In genomic region chr7:30012956-30013363, GRCm38 (mm10) we compare ENCODE assay signal across 7 mouse cellular contexts. TPM values are rescaled to one million over a fixed set of nuclear protein-coding genes. Genes with fewer than 3 reads are reported as not detected.
DNase-seq lines count a peak whose midpoint lies in the region; ATAC-seq and TF ChIP-seq lines count a peak whose summit lies in the region.

No protein-coding gene starts in this region.

- H3K4me1 ChIP-seq in CH12.LX (ENCODE audit: control insufficient read depth in 1 of 2, insufficient read depth in 2 of 2): peaks cover 0 to 5% of the 10 kb centered on the region in 2 experiments; a peak in 2 of 4 replicates
- no peaks in the 10 kb centered on the region for H3K4me1 ChIP-seq in lung, embryonic 16.5 days (replicated peaks; ENCODE audit: control insufficient read depth, insufficient read depth, low read length)

- H3K4me3 ChIP-seq in C2C12 (ENCODE audit: insufficient read depth, poor library complexity, severe bottlenecking) (no peak overlapping the region), CH12.LX (replicated peaks in 1 of 3; ENCODE audit: low read depth in 2 of 3, low read length in 2 of 3, poor library complexity in 1 of 3) (no peak overlapping the region)
- H3K4me3 ChIP-seq in lung, embryonic 16.5 days (ENCODE audit: low read length): no peak overlapping the region

- H3K36me3 ChIP-seq in C2C12 (ENCODE audit: control insufficient read depth, insufficient read depth) (peaks cover 61% of the 10 kb centered on the region), CH12.LX (replicated peaks in 1 of 2; ENCODE audit: control insufficient read depth in 1 of 2, insufficient read depth in 1 of 2, low read length in 1 of 2) (peaks cover 53 to 87% of the 10 kb centered on the region in 2 experiments)
- peaks cover 40% of the 10 kb centered on the region for H3K36me3 ChIP-seq in lung, embryonic 16.5 days (ENCODE audit: control insufficient read depth, insufficient read depth, low read length)

- DNase-seq in CH12.LX (ENCODE audit: extremely low read depth): peak; percentile 46
- DNase-seq in cerebellum, adult 9-11 months: peak; percentile 33
- DNase-seq in kidney, postnatal 14 days: peak; percentile 60
- DNase-seq in right cerebral cortex, postnatal 10 days (ENCODE audit: low spot score in 2 of 2): peak; percentile 67 to 68

- TF ChIP-seq RAD21 in CH12.LX (IDR thresholded peaks at IDR 0.05; ENCODE audit: low read depth, low read length): peak; percentile 72

- no peak overlapping the region for H3ac ChIP-seq in C2C12 (ENCODE audit: control insufficient read depth, insufficient read length, low read depth)

- no peak overlapping the region for H3K27ac ChIP-seq in CH12.LX (ENCODE audit: insufficient read depth, low read depth)
- H3K27ac ChIP-seq in lung, embryonic 16.5 days (ENCODE audit: low read length): no peak overlapping the region

- H3K4me2 ChIP-seq in CH12.LX (ENCODE audit: insufficient read depth, low read depth, poor library complexity, severe bottlenecking): no peak overlapping the region
- no peak overlapping the region for H3K4me2 ChIP-seq in lung, embryonic 16.5 days (ENCODE audit: low read depth, low read length)

- no peaks in the 10 kb centered on the region for H3K9me3 ChIP-seq in CH12.LX (replicated peaks; ENCODE audit: low read length)
- no peaks in the 10 kb centered on the region for H3K9me3 ChIP-seq in lung, embryonic 16.5 days (ENCODE audit: control insufficient read depth, low read length)

- H3K27me3 ChIP-seq in C2C12 (ENCODE audit: control insufficient read depth, insufficient read depth, insufficient read length) (no peaks in the 10 kb centered on the region), CH12.LX (replicated peaks) (no peaks in the 10 kb centered on the region)
- H3K27me3 ChIP-seq in lung, embryonic 16.5 days (ENCODE audit: control insufficient read depth, insufficient read depth, low read depth, low read length): no peaks in the 10 kb centered on the region

- TF ChIP-seq CTCF in C2C12 (IDR thresholded peaks at IDR 0.05; ENCODE audit: control insufficient read depth, insufficient read depth, insufficient read length) (peak; percentile 12), CH12.LX (conservative IDR thresholded peaks at IDR 0.05 in 1 of 2, IDR thresholded peaks at IDR 0.05 in 1 of 2; ENCODE audit: low read depth in 2 of 2, low read length in 2 of 2) (peak; percentile 70 to 75)

- no peak for TF ChIP-seq POLR2A in CH12.LX (IDR thresholded peaks at IDR 0.05; ENCODE audit: low read depth, low read length)

- no peak overlapping the region for H3K9ac ChIP-seq in CH12.LX (ENCODE audit: insufficient read depth, low read depth)
- no peak overlapping the region for H3K9ac ChIP-seq in lung, embryonic 16.5 days (ENCODE audit: low read length)

- H3K79me2 ChIP-seq in C2C12 (ENCODE audit: control insufficient read depth, insufficient read depth): peaks cover 28% of the 10 kb centered on the region
- no peaks in the 10 kb centered on the region; the same call in none of the 2 replicates for H3K79me2 ChIP-seq in CH12.LX (replicated peaks; ENCODE audit: control insufficient read depth, extremely low read depth, insufficient read depth, poor library complexity, severe bottlenecking)

- ATAC-seq in granulocyte monocyte progenitor cell, adult 5-6 weeks (replicated peaks; ENCODE audit: poor library complexity, severe bottlenecking): peak; percentile 35
- peak; percentile 34; the same call in 1 of the 2 replicates for ATAC-seq in lung, embryonic 16.5 days (ENCODE audit: low read depth)

- in situ Hi-C loops in CH12.LX (cut with MboI; ENCODE audit: low pct_ligation_motif_present, low pct_unique_long_range_greater_than_20kb, low sequenced_read_pairs): no loop called here

- 70% methylated on average over 4 of the region's 4 CpGs for WGBS in lung, embryonic 16.5 days

- H3K79me3 ChIP-seq in C2C12 (ENCODE audit: low read depth): peaks cover 13% of the 10 kb centered on the region

- no peak for TF ChIP-seq EP300 in CH12.LX (IDR thresholded peaks at IDR 0.05; ENCODE audit: low read length)

- dilution Hi-C loops in CH12.LX (cut with MboI; ENCODE audit: extremely low pct_ligation_motif_present, extremely low pct_unique_long_range_greater_than_20kb, low sequenced_read_pairs): no loop called here

TF ChIP-seq in C2C12, 6 proteins besides CTCF, POLR2A, EP300 and RAD21:
- TF ChIP-seq FOSL1 (IDR thresholded peaks at IDR 0.05; ENCODE audit: insufficient read depth, low read length, poor library complexity, severe bottlenecking) (no peak), CEBPB (IDR thresholded peaks at IDR 0.05; ENCODE audit: low read depth) (no peak), MYOD1 (IDR thresholded peaks at IDR 0.05; ENCODE audit: control insufficient read depth, insufficient read length, low read depth) (no peak), USF1 (IDR thresholded peaks at IDR 0.05; ENCODE audit: low read depth) (no peak), MYOG (IDR thresholded peaks at IDR 0.05; ENCODE audit: control insufficient read depth, extremely low read depth, insufficient read length) (no peak), MAX (IDR thresholded peaks at IDR 0.05) (no peak)

TF ChIP-seq in CH12.LX, 34 proteins besides CTCF, POLR2A, EP300 and RAD21:
- TF ChIP-seq SMC3 (IDR thresholded peaks at IDR 0.05; ENCODE audit: low read depth, low read length): peak; percentile 55
- no peak for TF ChIP-seq TBP (conservative IDR thresholded peaks at IDR 0.05; ENCODE audit: low read depth, low read length)

RNA-seq across cellular contexts. Expression of gene Zfp568, which starts 29.2 kb away (rescaled TPM):
- 11.0 TPM for polyA plus RNA-seq in C2C12 (2012; fragmentation: generic; extraction: Trizol)
- 10.6 and 12.9 TPM in 2 replicates for total RNA-seq in CH12.LX (2012; rRNA removed)
- 12.6 and 15.1 TPM in 2 replicates for total RNA-seq in CH12.LX (2014; rRNA removed)
- 10.8 and 11.5 TPM in 2 replicates for polyA plus RNA-seq in CH12.LX (2012; ENCODE audit: insufficient read length, low read depth)
- 16.5 and 22.3 TPM in 2 replicates for total RNA-seq in granulocyte monocyte progenitor cell, adult 5-6 weeks (2014; fragmentation: Nextera tagmentation)
- total RNA-seq in granulocyte monocyte progenitor cell, adult 5-6 weeks (2017): 50.3 and 51.3 TPM in 2 replicates
- 12.3 and 13.8 TPM in 2 replicates for polyA plus RNA-seq in lung, embryonic 16.5 days (2015; fragmentation: Nextera tagmentation; extraction: Ambion mirVana)

RNA-seq across cellular contexts. Expression of gene Zfp14, which starts 38.2 kb away (rescaled TPM):
- polyA plus RNA-seq in C2C12 (2012; fragmentation: generic; extraction: Trizol) (0.40 TPM), CH12.LX (2012; ENCODE audit: insufficient read length, low read depth) (0.31 and 0.54 TPM in 2 replicates)
- total RNA-seq in CH12.LX (2012; rRNA removed) (0.34 TPM in 2 replicates), CH12.LX (2014; rRNA removed) (0.34 and 0.96 TPM in 2 replicates)
- total RNA-seq in granulocyte monocyte progenitor cell, adult 5-6 weeks (2014; fragmentation: Nextera tagmentation): 0.52 and 2.4 TPM in 2 replicates
- 1.2 and 1.4 TPM in 2 replicates for total RNA-seq in granulocyte monocyte progenitor cell, adult 5-6 weeks (2017)
- polyA plus RNA-seq in lung, embryonic 16.5 days (2015; fragmentation: Nextera tagmentation; extraction: Ambion mirVana): 3.7 and 4.3 TPM in 2 replicates

RNA-seq across cellular contexts. Expression of gene Zfp74, which starts 59.1 kb away (rescaled TPM):
- polyA plus RNA-seq in C2C12 (2012; fragmentation: generic; extraction: Trizol) (1.9 TPM), CH12.LX (2012; ENCODE audit: insufficient read length, low read depth) (6.7 and 6.9 TPM in 2 replicates)
- total RNA-seq in CH12.LX (2012; rRNA removed) (4.3 and 4.7 TPM in 2 replicates), CH12.LX (2014; rRNA removed) (3.8 and 4.1 TPM in 2 replicates)
- 10.7 and 12.4 TPM in 2 replicates for total RNA-seq in granulocyte monocyte progenitor cell, adult 5-6 weeks (2014; fragmentation: Nextera tagmentation)
- total RNA-seq in granulocyte monocyte progenitor cell, adult 5-6 weeks (2017): 6.9 and 9.3 TPM in 2 replicates
- 9.5 and 9.9 TPM in 2 replicates for polyA plus RNA-seq in lung, embryonic 16.5 days (2015; fragmentation: Nextera tagmentation; extraction: Ambion mirVana)

RNA-seq across cellular contexts. Expression of gene Zfp82, which starts 59.7 kb away (rescaled TPM):
- 2.0 TPM for polyA plus RNA-seq in C2C12 (2012; fragmentation: generic; extraction: Trizol)
- 6.9 and 7.0 TPM in 2 replicates for total RNA-seq in CH12.LX (2012; rRNA removed)
- 7.1 TPM in 2 replicates for total RNA-seq in CH12.LX (2014; rRNA removed)
- 4.5 and 4.9 TPM in 2 replicates for polyA plus RNA-seq in CH12.LX (2012; ENCODE audit: insufficient read length, low read depth)
- 7.0 and 9.2 TPM in 2 replicates for total RNA-seq in granulocyte monocyte progenitor cell, adult 5-6 weeks (2014; fragmentation: Nextera tagmentation)
- 3.0 and 9.6 TPM in 2 replicates for total RNA-seq in granulocyte monocyte progenitor cell, adult 5-6 weeks (2017)
- 4.7 and 5.0 TPM in 2 replicates for polyA plus RNA-seq in lung, embryonic 16.5 days (2015; fragmentation: Nextera tagmentation; extraction: Ambion mirVana)
